Mouse (Mus musculus): ENCODE measurements at regions not wholly inside any gene's neighbourhood (a gene's known extent, or its start where the extent isn't known, plus 50 kb on each side); places are given as distances from the start of the nearest gene placed in this dataset.

GRCm38 (mm10) chr5:106392213-106392612 lies 65.8 kb downstream of the Barhl2 start:
- no peak for ATAC-seq (ENCODE audit: low read depth)
- H3K36me3 ChIP-seq (ENCODE audit: control insufficient read depth, insufficient read depth, low read length): no peaks in the 10 kb centered on the region
- no peak overlapping the region for H3K27ac ChIP-seq (replicated peaks; ENCODE audit: low read depth, low read length)
- H3K9me3 ChIP-seq (ENCODE audit: control insufficient read depth, low read length): peaks cover 4% of the 10 kb centered on the region; the same call in 1 of the 2 replicates
- no peak for DNase-seq (ENCODE audit: low spot score)
- no peak overlapping the region for H3K4me2 ChIP-seq (ENCODE audit: low read depth, low read length)
- H3K4me1 ChIP-seq (ENCODE audit: control insufficient read depth, insufficient read depth, low read length): no peaks in the 10 kb centered on the region
- H3K4me3 ChIP-seq (ENCODE audit: low read depth, low read length): no peak overlapping the region
- 66% methylated on average over 11 of the region's 11 CpGs for WGBS
- no peak overlapping the region for H3K9ac ChIP-seq (ENCODE audit: low read depth, low read length)
- no peaks in the 10 kb centered on the region for H3K27me3 ChIP-seq (replicated peaks; ENCODE audit: control insufficient read depth, insufficient read depth, low read length)

- no peak overlapping the region for H3K4me3 ChIP-seq (ENCODE audit: low read depth, low read length)
- H3K4me1 ChIP-seq (ENCODE audit: control insufficient read depth, insufficient read depth, low read length): no peaks in the 10 kb centered on the region
- peaks cover 4% of the 10 kb centered on the region; the same call in 1 of the 2 replicates for H3K9me3 ChIP-seq (ENCODE audit: control insufficient read depth, low read length)
- 69% methylated on average over 7 of the region's 7 CpGs for WGBS
- no peak overlapping the region for H3K4me2 ChIP-seq (ENCODE audit: low read depth, low read length)
- no peak overlapping the region for H3K27ac ChIP-seq (replicated peaks; ENCODE audit: low read depth, low read length)
- no peaks in the 10 kb centered on the region for H3K36me3 ChIP-seq (ENCODE audit: control insufficient read depth, insufficient read depth, low read length)
- no peak for ATAC-seq (ENCODE audit: low read depth)
- no peak overlapping the region for H3K9ac ChIP-seq (ENCODE audit: low read depth, low read length)
- no peaks in the 10 kb centered on the region for H3K27me3 ChIP-seq (replicated peaks; ENCODE audit: control insufficient read depth, insufficient read depth, low read length)
- DNase-seq (ENCODE audit: low spot score): no peak
These were observed 71.3 kb downstream of the Barhl2 start for GRCm38 (mm10) chr5:106386621-106387020.

GRCm38 (mm10) chr5:106385838-106386237 lies 72.1 kb downstream of the Barhl2 start:
- Histone ChIP-seq H3K4me1 (ENCODE audit: control insufficient read depth, insufficient read depth, low read length) (no peaks in the 10 kb centered on the region), H3K4me3 (ENCODE audit: low read depth, low read length) (no peak overlapping the region), H3K27ac (replicated peaks; ENCODE audit: low read depth, low read length) (no peak overlapping the region), H3K36me3 (ENCODE audit: control insufficient read depth, insufficient read depth, low read length) (no peaks in the 10 kb centered on the region), H3K27me3 (replicated peaks; ENCODE audit: control insufficient read depth, insufficient read depth, low read length) (no peaks in the 10 kb centered on the region), H3K9ac (ENCODE audit: low read depth, low read length) (no peak overlapping the region), H3K4me2 (ENCODE audit: low read depth, low read length) (no peak overlapping the region), H3K9me3 (ENCODE audit: control insufficient read depth, low read length) (peaks cover 4% of the 10 kb centered on the region; the same call in 1 of the 2 replicates)
- no peak for ATAC-seq (ENCODE audit: low read depth)
- DNase-seq (ENCODE audit: low spot score): no peak
- WGBS: 73% methylated on average over 8 of the region's 8 CpGs

- Histone ChIP-seq H3K27me3 (replicated peaks; ENCODE audit: control insufficient read depth, insufficient read depth, low read length) (no peaks in the 10 kb centered on the region), H3K9me3 (ENCODE audit: control insufficient read depth, low read length) (peaks cover under 1% of the 10 kb centered on the region; the same call in 1 of the 2 replicates), H3K27ac (replicated peaks; ENCODE audit: low read depth, low read length) (no peak overlapping the region), H3K4me3 (ENCODE audit: low read depth, low read length) (no peak overlapping the region), H3K4me1 (ENCODE audit: control insufficient read depth, insufficient read depth, low read length) (no peaks in the 10 kb centered on the region), H3K36me3 (ENCODE audit: control insufficient read depth, insufficient read depth, low read length) (no peaks in the 10 kb centered on the region), H3K9ac (ENCODE audit: low read depth, low read length) (no peak overlapping the region), H3K4me2 (ENCODE audit: low read depth, low read length) (no peak overlapping the region)
- ATAC-seq (ENCODE audit: low read depth): no peak
- DNase-seq (ENCODE audit: low spot score): no peak
- 63% methylated on average over 6 of the region's 6 CpGs for WGBS
These were observed 72.7 kb downstream of the Barhl2 start for GRCm38 (mm10) chr5:106385219-106385618.

GRCm38 (mm10) chr5:106384138-106384770 lies 73.7 kb downstream of the Barhl2 start:
- Histone ChIP-seq H3K27ac (replicated peaks; ENCODE audit: low read depth, low read length) (no peak overlapping the region), H3K4me1 (ENCODE audit: control insufficient read depth, insufficient read depth, low read length) (no peaks in the 10 kb centered on the region), H3K9ac (ENCODE audit: low read depth, low read length) (no peak overlapping the region), H3K36me3 (ENCODE audit: control insufficient read depth, insufficient read depth, low read length) (no peaks in the 10 kb centered on the region), H3K4me2 (ENCODE audit: low read depth, low read length) (no peak overlapping the region), H3K27me3 (replicated peaks; ENCODE audit: control insufficient read depth, insufficient read depth, low read length) (no peaks in the 10 kb centered on the region), H3K9me3 (ENCODE audit: control insufficient read depth, low read length) (no peaks in the 10 kb centered on the region), H3K4me3 (ENCODE audit: low read depth, low read length) (no peak overlapping the region)
- WGBS: 77% methylated on average over 6 of the region's 6 CpGs
- DNase-seq (ENCODE audit: low spot score): no peak
- no peak for ATAC-seq (ENCODE audit: low read depth)

- Histone ChIP-seq H3K4me3 (ENCODE audit: low read depth, low read length) (no peak overlapping the region), H3K9ac (ENCODE audit: low read depth, low read length) (no peak overlapping the region), H3K9me3 (ENCODE audit: control insufficient read depth, low read length) (no peaks in the 10 kb centered on the region), H3K27me3 (replicated peaks; ENCODE audit: control insufficient read depth, insufficient read depth, low read length) (no peaks in the 10 kb centered on the region), H3K4me2 (ENCODE audit: low read depth, low read length) (no peak overlapping the region), H3K27ac (replicated peaks; ENCODE audit: low read depth, low read length) (no peak overlapping the region), H3K36me3 (ENCODE audit: control insufficient read depth, insufficient read depth, low read length) (no peaks in the 10 kb centered on the region), H3K4me1 (ENCODE audit: control insufficient read depth, insufficient read depth, low read length) (no peaks in the 10 kb centered on the region)
- ATAC-seq (ENCODE audit: low read depth): no peak
- DNase-seq (ENCODE audit: low spot score): no peak
- WGBS: 78% methylated on average over 3 of the region's 3 CpGs
These were observed 76.0 kb downstream of the Barhl2 start for GRCm38 (mm10) chr5:106381919-106382318.

GRCm38 (mm10) chr5:106380631-106381285 lies 77.2 kb downstream of the Barhl2 start:
- Histone ChIP-seq H3K9me3 (ENCODE audit: control insufficient read depth, low read length) (no peaks in the 10 kb centered on the region), H3K36me3 (ENCODE audit: control insufficient read depth, insufficient read depth, low read length) (no peaks in the 10 kb centered on the region), H3K27ac (replicated peaks; ENCODE audit: low read depth, low read length) (no peak overlapping the region), H3K4me2 (ENCODE audit: low read depth, low read length) (no peak overlapping the region), H3K27me3 (replicated peaks; ENCODE audit: control insufficient read depth, insufficient read depth, low read length) (no peaks in the 10 kb centered on the region), H3K4me1 (ENCODE audit: control insufficient read depth, insufficient read depth, low read length) (no peaks in the 10 kb centered on the region), H3K9ac (ENCODE audit: low read depth, low read length) (no peak overlapping the region), H3K4me3 (ENCODE audit: low read depth, low read length) (no peak overlapping the region)
- ATAC-seq (ENCODE audit: low read depth): no peak
- WGBS: 18% methylated on average over 9 of the region's 9 CpGs
- DNase-seq (ENCODE audit: low spot score): no peak

GRCm38 (mm10) chr5:106376781-106377525 lies 81.0 kb downstream of the Barhl2 start:
- no peak overlapping the region for H3K27ac ChIP-seq (replicated peaks; ENCODE audit: low read depth, low read length)
- H3K27me3 ChIP-seq (replicated peaks; ENCODE audit: control insufficient read depth, insufficient read depth, low read length): no peaks in the 10 kb centered on the region
- 81% methylated on average over 25 of the region's 25 CpGs for WGBS
- no peak overlapping the region for H3K9ac ChIP-seq (ENCODE audit: low read depth, low read length)
- no peaks in the 10 kb centered on the region for H3K4me1 ChIP-seq (ENCODE audit: control insufficient read depth, insufficient read depth, low read length)
- H3K4me2 ChIP-seq (ENCODE audit: low read depth, low read length): no peak overlapping the region
- peaks cover 7% of the 10 kb centered on the region; the same call in 1 of the 2 replicates for H3K9me3 ChIP-seq (ENCODE audit: control insufficient read depth, low read length)
- no peaks in the 10 kb centered on the region for H3K36me3 ChIP-seq (ENCODE audit: control insufficient read depth, insufficient read depth, low read length)
- H3K4me3 ChIP-seq (ENCODE audit: low read depth, low read length): no peak overlapping the region
- DNase-seq (ENCODE audit: low spot score): peak; percentile 5
- no peak for ATAC-seq (ENCODE audit: low read depth)
